In the genomic region with DNA sequence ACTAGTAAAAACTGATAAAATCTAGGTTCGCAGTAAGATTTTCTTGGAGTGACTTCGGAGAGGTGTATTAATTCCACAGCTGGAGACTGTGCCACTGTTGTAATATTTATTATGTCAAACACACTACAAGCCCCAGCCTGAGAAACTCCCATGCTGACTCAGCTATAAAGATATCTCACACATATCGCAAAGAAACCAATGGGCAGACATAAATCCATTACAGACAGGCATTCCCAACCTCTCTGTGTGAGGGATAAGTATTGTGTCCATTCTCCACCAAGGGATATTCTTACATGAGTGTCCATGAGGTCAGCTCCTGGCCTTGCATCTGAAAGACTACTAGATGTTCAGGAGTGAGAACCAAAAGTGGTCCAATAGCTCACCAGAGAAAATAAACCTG, we compare ENCODE assay signal across 23 mouse cellular contexts. TPM values are rescaled to one million over a fixed set of nuclear protein-coding genes. Genes with fewer than 3 reads are reported as not detected.
DNase-seq lines count a peak whose midpoint lies in the region; ATAC-seq lines count a peak whose summit lies in the region.
"Had no signal": no experiment of that assay in that cellular context is flagged by ENCODE, and none has a peak within 500 bp of the region (broad histone marks: within the 10 kb centered on the region; RNA-seq: fewer than 3 reads in every experiment).

No protein-coding gene starts in this region.

- peaks cover 21% of the 10 kb centered on the region for H3K27me3 ChIP-seq in forebrain, embryonic 16.5 days (replicated peaks; ENCODE audit: control insufficient read depth, insufficient read depth, low read length)
- peaks cover 51% of the 10 kb centered on the region for H3K27me3 ChIP-seq in forebrain, embryonic 14.5 days (replicated peaks; ENCODE audit: control insufficient read depth, insufficient read depth, low read length)
- peaks cover 36% of the 10 kb centered on the region for H3K27me3 ChIP-seq in hindbrain, embryonic 13.5 days
- H3K27me3 ChIP-seq in hindbrain, embryonic 10.5 days (ENCODE audit: insufficient read depth, poor library complexity, severe bottlenecking): peaks cover 35% of the 10 kb centered on the region
- peaks cover 16% of the 10 kb centered on the region for H3K27me3 ChIP-seq in neural tube, embryonic 14.5 days (ENCODE audit: control insufficient read depth, insufficient read depth, low read length)

- no peaks in the 10 kb centered on the region for H3K36me3 ChIP-seq in forebrain, embryonic 16.5 days (ENCODE audit: control insufficient read depth, insufficient read depth)
- H3K36me3 ChIP-seq in forebrain, embryonic 14.5 days (ENCODE audit: control insufficient read depth, insufficient read depth, low read length): no peaks in the 10 kb centered on the region
- no peaks in the 10 kb centered on the region for H3K36me3 ChIP-seq in hindbrain, embryonic 13.5 days
- no peaks in the 10 kb centered on the region for H3K36me3 ChIP-seq in hindbrain, embryonic 10.5 days
- H3K36me3 ChIP-seq in neural tube, embryonic 14.5 days (ENCODE audit: control insufficient read depth, insufficient read depth, low read length): no peaks in the 10 kb centered on the region
- H3K36me3 ChIP-seq: hindbrain, embryonic 15.5 days; liver, embryonic 13.5 days; midbrain, embryonic 15.5 days; neural tube, embryonic 13.5 days had no signal

- H3K27ac ChIP-seq in forebrain, embryonic 16.5 days (ENCODE audit: low read length): no peak overlapping the region
- no peak overlapping the region for H3K27ac ChIP-seq in forebrain, embryonic 14.5 days (ENCODE audit: low read depth, low read length)
- peak overlapping the region; percentile 9; the same call in 1 of the 2 replicates for H3K27ac ChIP-seq in hindbrain, embryonic 13.5 days
- H3K27ac ChIP-seq in hindbrain, embryonic 10.5 days: no peak overlapping the region
- peak overlapping the region; percentile 19; the same call in 1 of the 2 replicates for H3K27ac ChIP-seq in neural tube, embryonic 14.5 days (ENCODE audit: low read depth, low read length)
- H3K27ac ChIP-seq: heart, adult 2 months; hindbrain, embryonic 15.5 days; liver, embryonic 13.5 days; midbrain, embryonic 15.5 days; neural tube, embryonic 13.5 days had no signal

- H3K4me2 ChIP-seq in forebrain, embryonic 16.5 days (ENCODE audit: low read length): no peak overlapping the region
- H3K4me2 ChIP-seq in forebrain, embryonic 14.5 days (ENCODE audit: low read length): no peak overlapping the region
- H3K4me2 ChIP-seq in hindbrain, embryonic 13.5 days: no peak overlapping the region
- H3K4me2 ChIP-seq in neural tube, embryonic 14.5 days (ENCODE audit: low read depth, low read length): no peak overlapping the region
- H3K4me2 ChIP-seq: hindbrain, embryonic 15.5 days; liver, embryonic 13.5 days; midbrain, embryonic 15.5 days; neural tube, embryonic 13.5 days had no signal

- 0 out of 2 replicates have a peak, but pooled peaks have one; percentile 0 for ATAC-seq in forebrain, embryonic 16.5 days
- no peak for ATAC-seq in forebrain, embryonic 14.5 days
- ATAC-seq in hindbrain, embryonic 13.5 days (ENCODE audit: low FRiP score): no peak
- ATAC-seq in neural tube, embryonic 14.5 days (ENCODE audit: low read depth): no peak
- ATAC-seq: activated CD4-positive, CD25-positive, alpha-beta regulatory T cell, adult 4 months had no signal

- peaks cover 30% of the 10 kb centered on the region for H3K4me1 ChIP-seq in forebrain, embryonic 16.5 days (replicated peaks; ENCODE audit: control insufficient read depth, insufficient read depth, low read length)
- peaks cover 15% of the 10 kb centered on the region for H3K4me1 ChIP-seq in forebrain, embryonic 14.5 days (ENCODE audit: control insufficient read depth, insufficient read depth, low read length)
- peaks cover 29% of the 10 kb centered on the region for H3K4me1 ChIP-seq in hindbrain, embryonic 13.5 days (replicated peaks)
- H3K4me1 ChIP-seq in hindbrain, embryonic 10.5 days (replicated peaks): peaks cover 18% of the 10 kb centered on the region
- 0 out of 2 replicates have a peak, but pooled peaks cover 9% of the 10 kb centered on the region for H3K4me1 ChIP-seq in neural tube, embryonic 14.5 days (ENCODE audit: control insufficient read depth, insufficient read depth, low read length)

- DNase-seq in forebrain, embryonic 14.5 days (ENCODE audit: low spot score): no peak
- no peak for DNase-seq in hindbrain, embryonic 10.5 days (ENCODE audit: low spot score)
- DNase-seq in neural tube, embryonic 10.5 days (ENCODE audit: extremely low spot score, low spot score): no peak
- no peak for DNase-seq in adrenal gland, adult (ENCODE audit: inconsistent age in 2 of 2, low spot score in 1 of 2)
- no peak for DNase-seq in kidney, postnatal 14 days
- DNase-seq: liver, embryonic 13.5 days; spleen, adult 18-20 months; thymus, postnatal 14 days had no signal

- WGBS in forebrain, embryonic 16.5 days: 77% methylated on average over 3 of the region's 3 CpGs
- 85% methylated on average over 3 of the region's 3 CpGs for WGBS in forebrain, embryonic 14.5 days
- 85% methylated on average over 3 of the region's 3 CpGs for WGBS in hindbrain, embryonic 13.5 days
- WGBS in hindbrain, embryonic 10.5 days: 92% methylated on average over 3 of the region's 3 CpGs
- WGBS in neural tube, embryonic 14.5 days: 70% methylated on average over 3 of the region's 3 CpGs

- no peaks in the 10 kb centered on the region for H3K9me3 ChIP-seq in forebrain, embryonic 16.5 days (ENCODE audit: control insufficient read depth, low read length)
- H3K9me3 ChIP-seq in forebrain, embryonic 14.5 days (replicated peaks; ENCODE audit: control insufficient read depth, low read length): no peaks in the 10 kb centered on the region
- H3K9me3 ChIP-seq in hindbrain, embryonic 13.5 days: no peaks in the 10 kb centered on the region
- H3K9me3 ChIP-seq in hindbrain, embryonic 10.5 days: no peaks in the 10 kb centered on the region
- H3K9me3 ChIP-seq in neural tube, embryonic 14.5 days (ENCODE audit: control insufficient read depth, low read length): no peaks in the 10 kb centered on the region
- H3K9me3 ChIP-seq: hindbrain, embryonic 15.5 days; liver, embryonic 13.5 days; midbrain, embryonic 15.5 days; neural tube, embryonic 13.5 days had no signal

- no peak overlapping the region for H3K4me3 ChIP-seq in forebrain, embryonic 16.5 days (replicated peaks; ENCODE audit: low read length)
- no peak overlapping the region for H3K4me3 ChIP-seq in forebrain, embryonic 14.5 days (ENCODE audit: low read depth, low read length)
- H3K4me3 ChIP-seq in hindbrain, embryonic 13.5 days: no peak overlapping the region
- no peak overlapping the region for H3K4me3 ChIP-seq in hindbrain, embryonic 10.5 days
- no peak overlapping the region for H3K4me3 ChIP-seq in neural tube, embryonic 14.5 days (ENCODE audit: low read depth, low read length)
- H3K4me3 ChIP-seq: heart, adult 2 months; hindbrain, embryonic 15.5 days; liver, embryonic 13.5 days; midbrain, embryonic 15.5 days; neural tube, embryonic 13.5 days had no signal

- H3K9ac ChIP-seq in forebrain, embryonic 16.5 days (replicated peaks; ENCODE audit: low read depth, low read length): no peak overlapping the region
- no peak overlapping the region for H3K9ac ChIP-seq in forebrain, embryonic 14.5 days (ENCODE audit: low read length)
- no peak overlapping the region for H3K9ac ChIP-seq in hindbrain, embryonic 13.5 days
- H3K9ac ChIP-seq in neural tube, embryonic 14.5 days (replicated peaks; ENCODE audit: low read depth, low read length): no peak overlapping the region
- H3K9ac ChIP-seq: hindbrain, embryonic 15.5 days; liver, embryonic 13.5 days; midbrain, embryonic 15.5 days; neural tube, embryonic 13.5 days had no signal

RNA-seq across cellular contexts. Expression of a gene that starts 4.7 kb away (rescaled TPM):
- 0.22 TPM in 1 of 2 replicates, not detected in the other for polyA plus RNA-seq in forebrain, embryonic 16.5 days (2015; fragmentation: Nextera tagmentation; extraction: Ambion mirVana)
- 0.10 and 0.22 TPM in 2 replicates for polyA plus RNA-seq in forebrain, embryonic 14.5 days (2014; fragmentation: Nextera tagmentation; extraction: Ambion mirVana)
- 0.12 and 0.17 TPM in 2 replicates for polyA plus RNA-seq in hindbrain, embryonic 13.5 days (2015; fragmentation: Nextera tagmentation; extraction: Ambion mirVana)
- 0.10 TPM in 1 of 2 replicates, not detected in the other for polyA plus RNA-seq in hindbrain, embryonic 10.5 days (2016; fragmentation: Nextera tagmentation; extraction: Ambion mirVana)
- 0.22 and 0.29 TPM in 2 replicates for polyA plus RNA-seq in neural tube, embryonic 14.5 days (2014; fragmentation: Nextera tagmentation; extraction: Ambion mirVana)
- polyA plus RNA-seq: activated CD4-positive, CD25-positive, alpha-beta regulatory T cell, adult 4 months; embryonic facial prominence, embryonic 11.5 days; heart, adult 2 months; heart, embryonic 14.5 days; intestine, embryonic 14.5 days; kidney, embryonic 16.5 days; limb, embryonic 14.5 days; liver, embryonic 13.5 days; neural tube, embryonic 13.5 days; stomach, embryonic 16.5 days; urinary bladder, adult 2 months had no signal

Comparison
In these comparisons a context has a peak if more than half of its experiments do, and no peak if none do; other contexts are left out.
1. H3K27ac ChIP-seq: peak in hindbrain, embryonic 13.5 days (single experiment) and neural tube, embryonic 14.5 days (single experiment); none in forebrain, embryonic 16.5 days (single experiment), forebrain, embryonic 14.5 days (single experiment) and hindbrain, embryonic 10.5 days (single experiment).